Mouse (Mus musculus) thymus, adult 2 months (tissue): ENCODE results near the gene Ubfd1. TPM values are rescaled to one million over a fixed set of nuclear protein-coding genes. Genes with fewer than 3 reads are reported as not detected.

ENCODE experiments used
- DNase-seq: peaks from one replicate; pipeline ENCODE4 v3.0.0; 2021
- H3K27ac ChIP-seq: fragments of 200-500 bp; 2 replicates; pipeline ENCODE4 v1.5.1; 2012; ENCODE audit warnings: low read length, control low read depth; ENCODE audit not compliant: control insufficient read depth, insufficient read depth
- H3K27me3 ChIP-seq: fragments of 200-500 bp; 2 replicates; pipeline ENCODE4 v1.6.1; 2012; ENCODE audit warnings: mild to moderate bottlenecking, low read length, moderate library complexity, mixed read lengths; ENCODE audit not compliant: control insufficient read depth, insufficient read depth
- H3K36me3 ChIP-seq: fragments of 200-500 bp; 2 replicates; pipeline ENCODE4 v1.6.1; 2012; ENCODE audit warnings: mild to moderate bottlenecking, low read length, moderate library complexity; ENCODE audit not compliant: control insufficient read depth, insufficient read depth
- H3K4me1 ChIP-seq: fragments of 200-500 bp; replicated peaks from 2 replicates; pipeline ENCODE4 v1.6.1; 2012; ENCODE audit warnings: low read length; ENCODE audit not compliant: control insufficient read depth, insufficient read depth
- H3K4me3 ChIP-seq: fragments of 200-500 bp; 2 replicates; pipeline ENCODE4 v1.5.1; 2012; ENCODE audit warnings: mild to moderate bottlenecking, low read length, control low read depth, moderate library complexity; ENCODE audit not compliant: control insufficient read depth, insufficient read depth
- CTCF ChIP-seq: fragments of 200-500 bp; IDR thresholded peaks from 2 replicates; pipeline ENCODE4 v1.5.1; 2012; ENCODE audit warnings: mild to moderate bottlenecking, control low read depth, low read length, moderate library complexity, borderline replicate concordance; ENCODE audit not compliant: control insufficient read depth, poor library complexity, insufficient read depth; ENCODE audit errors: extremely low read depth
- POLR2A ChIP-seq: fragments of 200-500 bp; IDR thresholded peaks from 2 replicates; pipeline ENCODE4 v1.6.1; 2012; ENCODE audit warnings: mild to moderate bottlenecking, low read length, control low read depth, moderate library complexity; ENCODE audit not compliant: control insufficient read depth, poor library complexity, insufficient read depth; ENCODE audit errors: extremely low read depth
- WGBS: fragments of 180-500 bp; shearing (Covaris S2); methylation state at CpG from one replicate; pipeline ENCODE4 v1.1.7; 2018; 5-methylcytosine and 5-hydroxymethylcytosine counted together
- polyA plus RNA-seq: library from polyadenylated mRNA; depleted of rRNA; stranded (reverse); fragments of >200 nt; gene quantifications from 2 replicates; pipeline ENCODE4 v1.2.3, GENCODE M21; 2012; rRNA removed

Gene Ubfd1
- polyA plus RNA-seq, 1 experiment = 35.1 TPM

DNA sequence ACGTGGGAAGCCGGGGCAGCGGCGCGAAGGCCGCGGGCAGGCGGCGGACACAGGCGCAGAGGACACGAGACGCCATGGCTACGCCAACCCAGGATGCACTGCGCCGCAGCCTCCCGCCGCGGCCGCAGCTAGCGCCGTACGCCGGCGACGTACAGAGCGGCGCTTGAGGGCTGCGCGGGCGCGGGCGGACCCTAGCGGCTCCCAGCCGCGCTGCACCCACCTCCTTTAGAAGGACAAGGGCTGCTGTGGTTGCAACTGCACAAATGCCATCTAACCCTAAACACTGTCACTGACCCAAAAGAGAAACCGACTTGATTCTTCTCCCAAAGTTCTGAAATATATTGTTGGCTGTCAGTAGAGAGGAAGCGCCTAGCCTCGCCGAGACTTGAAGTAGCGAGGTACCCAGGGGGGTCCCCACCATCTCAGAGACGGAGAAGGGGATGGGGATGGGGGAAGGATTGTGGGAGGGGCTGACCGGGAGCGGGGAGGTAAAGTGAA is 34.8 kb downstream of the Ubfd1 start, which contains the start of gene Ndufab1:
Ndufab1 (minus strand) TSS at position 140 of the 498 bp plus-strand sequence.
- Histone ChIP-seq H3K4me1 (peaks cover 5% of the 10 kb centered on the region), H3K36me3 (0 out of 2 replicates have a peak, but pooled peaks cover 4% of the 10 kb centered on the region), H3K4me3 (peak within 1 kb of the TSS; percentile 59), H3K27ac (no peak within 1 kb of the TSS), H3K27me3 (no peaks in the 10 kb centered on the region)
- TF ChIP-seq POLR2A (no peak), CTCF (peak; percentile 93)
- WGBS = under 1% methylated on average over 40 of the region's 43 CpGs
- DNase-seq = peak; percentile 87

- Histone ChIP-seq H3K27ac (no peak overlapping the region), H3K36me3 (0 out of 2 replicates have a peak, but pooled peaks cover 6% of the 10 kb centered on the region), H3K4me3 (no peak overlapping the region), H3K4me1 (no peaks in the 10 kb centered on the region), H3K27me3 (no peaks in the 10 kb centered on the region)
- 97% methylated on average over 6 of the region's 6 CpGs for WGBS
- TF ChIP-seq CTCF (no peak), POLR2A (no peak)
- no peak for DNase-seq
Measured at GRCm38 (mm10) chr7:122108206-122108605, 41.2 kb downstream of the Ubfd1 start.

DNA sequence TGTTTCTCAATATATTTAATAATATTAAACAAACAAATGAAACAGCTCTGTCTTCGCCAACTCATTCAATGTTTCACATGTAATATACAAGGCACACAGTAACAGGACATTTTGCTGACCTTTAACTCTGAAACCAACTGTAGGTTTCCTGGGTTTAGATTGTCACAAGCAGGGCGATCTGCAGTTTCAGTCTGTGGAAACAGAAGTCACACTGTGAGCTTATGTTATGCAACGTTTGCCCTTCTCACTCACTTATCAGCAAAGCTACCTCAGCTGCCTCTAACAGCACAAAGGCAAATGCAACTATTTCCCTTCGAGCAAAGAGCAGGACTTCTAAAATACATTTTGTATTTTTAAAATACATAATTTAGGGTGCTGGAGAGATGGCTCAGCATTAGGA is 56.5 kb downstream of the Ubfd1 start:
- Histone ChIP-seq H3K4me1 (no peaks in the 10 kb centered on the region), H3K4me3 (no peak overlapping the region), H3K27ac (no peak overlapping the region), H3K27me3 (no peaks in the 10 kb centered on the region), H3K36me3 (peaks cover 32% of the 10 kb centered on the region)
- no peak for DNase-seq
- no peak for TF ChIP-seq POLR2A
- no peak for TF ChIP-seq CTCF
- WGBS = 96% methylated on average over 4 of the region's 4 CpGs

DNA sequence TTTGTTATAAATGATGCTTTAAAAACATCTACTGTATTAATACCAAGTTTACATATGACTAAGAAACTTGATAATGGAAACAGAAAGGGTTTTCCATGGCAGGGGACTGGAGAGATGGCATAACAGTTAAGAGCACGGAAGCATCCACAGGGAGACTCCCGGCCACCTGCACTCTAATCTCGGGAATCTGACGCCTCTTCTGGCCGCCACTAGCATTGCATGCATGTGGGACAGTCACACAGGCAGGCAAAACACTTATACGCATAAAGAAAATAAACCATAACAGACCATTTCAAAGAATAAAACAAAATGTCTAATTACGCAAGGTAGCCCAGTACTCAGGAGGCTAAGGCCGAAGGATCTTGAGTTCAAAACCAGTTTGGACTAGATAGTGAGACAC is 58.7 kb downstream of the Ubfd1 start:
- TF ChIP-seq CTCF (no peak), POLR2A (no peak)
- no peaks in the 10 kb centered on the region for H3K4me1 ChIP-seq
- 91% methylated on average over 8 of the region's 8 CpGs for WGBS
- H3K4me3 ChIP-seq = no peak overlapping the region
- no peak overlapping the region for H3K27ac ChIP-seq
- no peak for DNase-seq
- peaks cover 23% of the 10 kb centered on the region for H3K36me3 ChIP-seq
- no peaks in the 10 kb centered on the region for H3K27me3 ChIP-seq

GRCm38 (mm10) chr7:122126946-122127345 is 60.0 kb downstream of the Ubfd1 start:
- WGBS = 97% methylated on average over 11 of the region's 11 CpGs
- H3K4me3 ChIP-seq = no peak overlapping the region
- no peak for DNase-seq
- no peak overlapping the region for H3K27ac ChIP-seq
- H3K4me1 ChIP-seq = no peaks in the 10 kb centered on the region
- H3K27me3 ChIP-seq = no peaks in the 10 kb centered on the region
- peaks cover 19% of the 10 kb centered on the region for H3K36me3 ChIP-seq
- TF ChIP-seq CTCF (no peak), POLR2A (no peak)

Other genes starting within 250 kb of the Ubfd1 start
- 0.52 and 1.1 TPM in 2 replicates for gene Scnn1b, start 202.1 kb upstream of the Ubfd1 start, polyA plus RNA-seq
- gene Cog7, start 85.5 kb upstream of the Ubfd1 start, polyA plus RNA-seq = 14.1 and 15.2 TPM in 2 replicates
- 35.4 and 51.1 TPM in 2 replicates for gene Gga2, start 46.0 kb upstream of the Ubfd1 start, polyA plus RNA-seq
- 9.6 and 10.5 TPM in 2 replicates for gene Ears2, start 88 bp downstream of the Ubfd1 start, polyA plus RNA-seq
- gene Ndufab1, start 34.7 kb downstream of the Ubfd1 start, polyA plus RNA-seq = 361 and 467 TPM in 2 replicates
- 5.9 and 6.1 TPM in 2 replicates for gene Palb2, start 65.8 kb downstream of the Ubfd1 start, polyA plus RNA-seq
- gene Dctn5, start 65.9 kb downstream of the Ubfd1 start, polyA plus RNA-seq = 99.5 and 130 TPM in 2 replicates
- 71.8 and 93.5 TPM in 2 replicates for gene Plk1, start 92.3 kb downstream of the Ubfd1 start, polyA plus RNA-seq
- gene Ern2, start 119.0 kb downstream of the Ubfd1 start, polyA plus RNA-seq = 0.11 and 0.17 TPM in 2 replicates
- 5.5 and 5.7 TPM in 2 replicates for gene Chp2, start 152.3 kb downstream of the Ubfd1 start, polyA plus RNA-seq
- gene Prkcb, start 221.6 kb downstream of the Ubfd1 start, polyA plus RNA-seq = 242 and 247 TPM in 2 replicates